9 mouse cellular contexts compared by ENCODE assay signal in the genomic region with DNA sequence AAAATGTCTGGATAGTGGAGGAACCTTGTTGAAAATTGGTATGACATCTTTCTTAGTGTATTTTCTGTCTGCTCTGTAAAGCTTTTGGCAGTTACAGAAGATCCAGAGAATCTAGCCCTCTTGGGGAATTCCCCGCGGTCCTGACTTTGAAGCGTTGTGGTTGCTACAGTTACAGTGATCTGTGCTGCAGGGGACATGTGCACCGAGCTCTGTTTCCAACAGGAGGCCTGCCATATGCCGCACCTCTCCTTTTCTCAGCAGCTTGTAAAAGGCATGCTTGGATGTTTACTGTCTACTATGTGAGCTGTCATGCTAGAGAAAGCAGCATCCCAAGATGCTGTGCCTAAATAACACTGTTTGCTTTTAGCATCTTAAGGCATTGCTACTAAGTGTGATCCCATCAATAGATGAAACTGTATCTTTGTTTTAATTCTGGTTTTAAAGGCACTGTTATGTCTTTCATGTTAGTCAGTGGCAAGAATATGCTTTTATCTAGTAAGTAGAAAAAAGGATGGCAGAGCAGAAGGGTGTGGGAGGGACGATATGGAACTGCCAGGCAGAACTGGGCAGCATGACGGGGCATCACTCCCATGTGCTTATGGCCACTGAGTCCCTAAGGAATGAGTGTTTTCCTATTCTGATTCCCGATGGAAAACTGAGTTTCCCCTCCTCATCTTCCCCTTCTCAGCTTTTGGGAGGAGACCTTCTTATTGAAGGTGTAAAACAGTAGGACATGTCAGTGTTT. TPM values are rescaled to one million over a fixed set of nuclear protein-coding genes. Genes with fewer than 3 reads are reported as not detected.
DNase-seq lines count a peak whose midpoint lies in the region; ATAC-seq and TF ChIP-seq lines count a peak whose summit lies in the region.
"Had no signal": no experiment of that assay in that cellular context is flagged by ENCODE, and none has a peak within 500 bp of the region (broad histone marks: within the 10 kb centered on the region; RNA-seq: fewer than 3 reads in every experiment).

No protein-coding gene starts in this region.

- H3K4me2 ChIP-seq in embryonic facial prominence, embryonic 11.5 days (ENCODE audit: low read depth, low read length), result no peak overlapping the region
- no peak overlapping the region for H3K4me2 ChIP-seq in neural tube, embryonic 13.5 days
- H3K4me2 ChIP-seq: liver, embryonic 13.5 days had no signal

- H3K9me3 ChIP-seq in embryonic facial prominence, embryonic 11.5 days (replicated peaks; ENCODE audit: control insufficient read depth, low read length), result no peaks in the 10 kb centered on the region
- H3K9me3 ChIP-seq in embryonic facial prominence, embryonic 10.5 days, result no peaks in the 10 kb centered on the region
- no peaks in the 10 kb centered on the region for H3K9me3 ChIP-seq in neural tube, embryonic 13.5 days
- H3K9me3 ChIP-seq: liver, embryonic 13.5 days had no signal

- TF ChIP-seq CTCF in layer of hippocampus, adult 2 months (conservative IDR thresholded peaks at IDR 0.05), result no peak

- no peak overlapping the region for H3K9ac ChIP-seq in embryonic facial prominence, embryonic 11.5 days (replicated peaks; ENCODE audit: low read length)
- no peak overlapping the region for H3K9ac ChIP-seq in neural tube, embryonic 13.5 days
- H3K9ac ChIP-seq: liver, embryonic 13.5 days had no signal

- peak; percentile 35 for DNase-seq in embryonic facial prominence, embryonic 11.5 days (ENCODE audit: low spot score)
- DNase-seq in embryonic facial prominence, embryonic 10.5 days (ENCODE audit: low spot score), result no peak
- DNase-seq in CD4-positive, CD25-positive, alpha-beta regulatory T cell, adult 2 months (ENCODE audit: low read depth, low spot score), result peak; percentile 72
- peak; percentile 59 to 68 for DNase-seq in cerebellum, postnatal 36 days
- DNase-seq in layer of hippocampus, adult 2 months (ENCODE audit: low spot score in 2 of 2), result peak; percentile 68 to 79
- no peak for DNase-seq in spleen, adult 18-20 months
- no peak for DNase-seq in adrenal gland, postnatal 4 days (ENCODE audit: low spot score in 2 of 2)
- DNase-seq: liver, embryonic 13.5 days had no signal

- no peak overlapping the region for H3K27ac ChIP-seq in embryonic facial prominence, embryonic 11.5 days (replicated peaks; ENCODE audit: low read depth, low read length)
- no peak overlapping the region for H3K27ac ChIP-seq in embryonic facial prominence, embryonic 10.5 days (replicated peaks)
- peak overlapping the region; percentile 65 for H3K27ac ChIP-seq in layer of hippocampus, adult 2 months
- H3K27ac ChIP-seq in neural tube, embryonic 13.5 days (replicated peaks), result peak overlapping the region; percentile 34
- H3K27ac ChIP-seq: liver, embryonic 13.5 days had no signal

- no peak overlapping the region for H3K4me3 ChIP-seq in embryonic facial prominence, embryonic 11.5 days (ENCODE audit: low read depth, low read length)
- no peak overlapping the region for H3K4me3 ChIP-seq in embryonic facial prominence, embryonic 10.5 days
- no peak overlapping the region for H3K4me3 ChIP-seq in layer of hippocampus, adult 2 months
- H3K4me3 ChIP-seq in neural tube, embryonic 13.5 days, result no peak overlapping the region
- H3K4me3 ChIP-seq: liver, embryonic 13.5 days had no signal

- no peak for ATAC-seq in embryonic facial prominence, embryonic 11.5 days (replicated peaks; ENCODE audit: insufficient number of reproducible peaks, low FRiP score, low TSS enrichment, low read depth)
- ATAC-seq in neural tube, embryonic 13.5 days (ENCODE audit: low read depth), result peak; percentile 70

- 58% methylated on average over 8 of the region's 8 CpGs for WGBS in embryonic facial prominence, embryonic 11.5 days
- WGBS in embryonic facial prominence, embryonic 10.5 days, result 78% methylated on average over 8 of the region's 8 CpGs
- 37% methylated on average over 8 of the region's 8 CpGs for WGBS in neural tube, embryonic 13.5 days

- no peaks in the 10 kb centered on the region for H3K36me3 ChIP-seq in embryonic facial prominence, embryonic 11.5 days (replicated peaks; ENCODE audit: control insufficient read depth, insufficient read depth, low read depth, low read length)
- peaks cover 8% of the 10 kb centered on the region; the same call in 1 of the 2 replicates for H3K36me3 ChIP-seq in embryonic facial prominence, embryonic 10.5 days (replicated peaks)
- H3K36me3 ChIP-seq in neural tube, embryonic 13.5 days, result no peaks in the 10 kb centered on the region
- H3K36me3 ChIP-seq: liver, embryonic 13.5 days had no signal

- no peaks in the 10 kb centered on the region for H3K27me3 ChIP-seq in embryonic facial prominence, embryonic 11.5 days (ENCODE audit: control insufficient read depth, insufficient read depth, low read length)
- H3K27me3 ChIP-seq in embryonic facial prominence, embryonic 10.5 days (replicated peaks; ENCODE audit: low read depth, poor library complexity, severe bottlenecking), result no peaks in the 10 kb centered on the region
- no peaks in the 10 kb centered on the region for H3K27me3 ChIP-seq in neural tube, embryonic 13.5 days
- H3K27me3 ChIP-seq: liver, embryonic 13.5 days had no signal

- no peaks in the 10 kb centered on the region for H3K4me1 ChIP-seq in embryonic facial prominence, embryonic 11.5 days (ENCODE audit: control insufficient read depth, insufficient read depth, low read length)
- peaks cover 12% of the 10 kb centered on the region for H3K4me1 ChIP-seq in embryonic facial prominence, embryonic 10.5 days
- H3K4me1 ChIP-seq in neural tube, embryonic 13.5 days (replicated peaks), result peaks cover 74% of the 10 kb centered on the region

RNA-seq across cellular contexts. Expression of a gene that starts 57.6 kb away (rescaled TPM):
- 22.9 and 28.7 TPM in 2 replicates for polyA plus RNA-seq in embryonic facial prominence, embryonic 11.5 days (2014; fragmentation: Nextera tagmentation; extraction: Ambion mirVana)
- polyA plus RNA-seq in embryonic facial prominence, embryonic 10.5 days (2016; fragmentation: Nextera tagmentation; extraction: Ambion mirVana), result 26.1 and 31.4 TPM in 2 replicates
- 100 to 1,000 TPM; 144 to 153 TPM for total RNA-seq in layer of hippocampus, adult 2 months (2021)
- polyA plus RNA-seq in neural tube, embryonic 13.5 days (2015; fragmentation: Nextera tagmentation; extraction: Ambion mirVana), result 41.2 and 50.0 TPM in 2 replicates
- 100 to 1,000 TPM; 150 to 160 TPM for total RNA-seq in adrenal gland, postnatal 4 days (2021)

Comparison
In these comparisons a context has a peak if more than half of its experiments do, and no peak if none do; other contexts are left out.
1. DNase-seq: peak in embryonic facial prominence, embryonic 11.5 days (single experiment), CD4-positive, CD25-positive, alpha-beta regulatory T cell, adult 2 months (single experiment), cerebellum, postnatal 36 days (2 of 2) and layer of hippocampus, adult 2 months (2 of 2); none in embryonic facial prominence, embryonic 10.5 days (single experiment), spleen, adult 18-20 months (0 of 2) and adrenal gland, postnatal 4 days (0 of 2).
2. H3K27ac ChIP-seq: peak in layer of hippocampus, adult 2 months (single experiment) and neural tube, embryonic 13.5 days (single experiment); none in embryonic facial prominence, embryonic 11.5 days (single experiment) and embryonic facial prominence, embryonic 10.5 days (single experiment).